Mouse (Mus musculus) intestine, embryonic 14.5 days (tissue): ENCODE results near the gene Sult4a1. TPM values are rescaled to one million over a fixed set of nuclear protein-coding genes. Genes with fewer than 3 reads are reported as not detected.
"Not testable (repeated sequence)": the region's sequence is repeated elsewhere in the genome, so short reads cannot be mapped to it uniquely, and the experiment has no call there.

ENCODE experiments used
- ATAC-seq: fragments of 200-750 bp; cut with Nextera tagmentation; replicated peaks from 2 replicates; pipeline ENCODE4 v1.8.0; 2017; ENCODE audit warnings: low read depth, moderate number of reproducible peaks, moderate TSS enrichment, moderate library complexity; ENCODE audit not compliant: low FRiP score, low TSS enrichment
- DNase-seq: peaks from one replicate; pipeline ENCODE4 v3.0.0-alpha.2; 2018; ENCODE audit warnings: low spot score
- H3K27ac ChIP-seq: fragments of 300-500 bp; sonication (generic); 2 replicates; pipeline ENCODE4 v1.5.1; 2014; ENCODE audit warnings: low read depth, mild to moderate bottlenecking, control low read depth
- H3K27me3 ChIP-seq: fragments of 300-500 bp; sonication (generic); replicated peaks from 2 replicates; pipeline ENCODE4 v1.6.1; 2014; ENCODE audit warnings: low read length, control low read depth; ENCODE audit not compliant: control insufficient read depth, insufficient read depth
- H3K36me3 ChIP-seq: fragments of 300-500 bp; sonication (generic); 2 replicates; pipeline ENCODE4 v1.6.1; 2014; ENCODE audit warnings: low read length, control low read depth; ENCODE audit not compliant: control insufficient read depth, insufficient read depth
- H3K4me1 ChIP-seq: fragments of 300-500 bp; sonication (generic); replicated peaks from 2 replicates; pipeline ENCODE4 v1.6.1; 2014; ENCODE audit warnings: low read length, control low read depth, mixed read lengths; ENCODE audit not compliant: control insufficient read depth, insufficient read depth
- H3K4me2 ChIP-seq: fragments of 300-500 bp; sonication (generic); 2 replicates; pipeline ENCODE4 v1.6.1; 2014; ENCODE audit warnings: low read length
- H3K4me3 ChIP-seq: fragments of 300-500 bp; sonication (generic); 2 replicates; pipeline ENCODE4 v1.5.1; 2014; ENCODE audit warnings: low read depth, low read length, control low read depth, mixed read lengths
- H3K9ac ChIP-seq: fragments of 300-500 bp; sonication (generic); 2 replicates; pipeline ENCODE4 v1.6.1; 2014; ENCODE audit warnings: mild to moderate bottlenecking, low read length
- H3K9me3 ChIP-seq: fragments of 300-500 bp; sonication (generic); 2 replicates; pipeline ENCODE4 v1.6.1; 2016; ENCODE audit warnings: low read length, control low read depth; ENCODE audit not compliant: control insufficient read depth
- WGBS: fragments of 180-500 bp; shearing (Covaris S2); extraction: QIAGEN DNeasy Blood & Tissue Kit; methylation state at CpG from one replicate; pipeline ENCODE4 v1.1.7; 2014; 5-methylcytosine and 5-hydroxymethylcytosine counted together
- polyA plus RNA-seq: library from polyadenylated mRNA; unstranded; fragments of >200 nt; fragmentation: Nextera tagmentation; extraction: Ambion mirVana; gene quantifications from 2 replicates; pipeline ENCODE4 v1.2.1, GENCODE M21; 2014

Sult4a1 gene
- polyA plus RNA-seq, 1 experiment from 2014 or later: 4.5 TPM

DNA sequence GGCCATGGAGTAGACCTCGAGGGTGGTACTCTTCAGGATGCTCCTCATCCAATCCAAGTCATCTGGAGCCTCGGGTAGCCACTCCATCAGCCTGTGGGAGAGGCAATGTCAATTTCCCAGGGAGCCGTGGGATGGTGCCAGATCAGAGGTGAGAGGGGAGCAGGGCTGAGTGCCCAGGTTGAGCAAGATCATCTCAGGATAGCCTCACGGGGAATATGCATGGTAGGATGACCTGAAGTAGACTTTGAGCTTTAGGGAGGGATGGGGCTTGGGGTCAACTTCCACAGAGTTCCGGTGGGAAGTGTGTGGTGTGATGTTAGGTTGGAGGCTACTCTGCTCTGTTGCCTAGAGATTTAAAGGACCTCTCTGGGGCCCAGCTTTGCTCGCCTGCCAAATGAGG lies 8.3 kb upstream of the Sult4a1 start:
- Histone ChIP-seq H3K27ac (no peak overlapping the region), H3K4me3 (no peak overlapping the region), H3K36me3 (no peaks in the 10 kb centered on the region), H3K4me1 (no peaks in the 10 kb centered on the region), H3K4me2 (no peak overlapping the region), H3K9me3 (no peaks in the 10 kb centered on the region), H3K27me3 (no peaks in the 10 kb centered on the region), H3K9ac (no peak overlapping the region)
- WGBS: 70% methylated on average over 6 of the region's 6 CpGs
- ATAC-seq: no peak
- DNase-seq: no peak

DNA sequence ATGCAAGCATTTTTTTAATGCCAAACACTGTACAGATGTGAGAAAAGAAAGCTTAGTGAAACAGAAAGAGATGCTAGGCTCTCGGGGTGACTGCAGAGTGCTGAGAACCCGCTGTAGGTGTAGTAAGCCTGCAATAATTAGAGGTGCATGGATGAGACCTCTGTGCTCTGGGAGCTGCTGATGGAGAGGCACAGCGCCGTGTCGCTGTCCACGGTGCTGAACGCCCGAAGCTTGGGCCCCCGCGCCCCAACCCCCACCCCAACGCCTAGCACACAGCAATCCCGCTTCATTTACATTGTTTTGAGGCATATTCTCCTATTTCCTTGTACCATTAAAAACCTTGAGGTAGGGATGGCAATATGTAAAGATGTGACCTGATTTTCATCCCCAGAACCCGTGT lies 3.3 kb upstream of the Sult4a1 start:
- 5% methylated on average over 13 of the region's 13 CpGs for WGBS
- Histone ChIP-seq H3K4me1 (no peaks in the 10 kb centered on the region), H3K27me3 (peaks cover 31% of the 10 kb centered on the region), H3K9ac (no peak overlapping the region), H3K27ac (no peak overlapping the region), H3K4me2 (no peak overlapping the region), H3K9me3 (no peaks in the 10 kb centered on the region), H3K36me3 (no peaks in the 10 kb centered on the region), H3K4me3 (no peak overlapping the region)
- DNase-seq (peak; percentile 78), ATAC-seq (no peak)

DNA sequence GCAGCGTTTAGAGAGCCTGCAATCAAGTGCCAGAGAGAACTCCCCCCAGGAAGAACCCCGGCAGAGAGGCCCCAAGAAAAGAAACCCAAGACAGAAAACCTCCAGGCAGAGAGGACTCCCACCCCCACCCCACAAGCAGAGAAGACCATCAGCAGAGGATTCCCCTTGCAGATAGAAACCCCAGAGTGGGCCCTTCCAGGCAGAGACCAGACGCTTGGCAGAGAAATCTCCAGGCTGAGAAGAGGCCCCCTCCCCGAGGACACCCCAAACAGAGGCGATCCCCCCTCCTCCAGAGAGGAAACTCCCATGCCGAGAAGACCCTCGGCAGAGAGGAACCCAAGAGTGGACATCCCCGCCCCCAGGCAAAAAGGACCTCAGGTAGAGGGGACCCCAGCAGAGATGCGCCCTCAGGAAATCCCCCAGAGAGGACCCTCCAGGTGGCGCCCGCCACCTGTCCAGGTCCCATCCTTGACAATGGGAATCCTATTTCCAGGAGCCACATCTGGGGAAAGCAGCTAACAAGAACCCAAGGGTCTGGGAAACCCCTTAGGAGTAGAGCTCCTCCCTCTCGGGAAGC lies 458 bp upstream of the Sult4a1 start:
- peak overlapping the region; percentile 42 for H3K4me3 ChIP-seq
- no peaks in the 10 kb centered on the region for H3K36me3 ChIP-seq
- H3K27me3 ChIP-seq: peaks cover 31% of the 10 kb centered on the region
- peak overlapping the region; percentile 95 for H3K4me2 ChIP-seq
- H3K9me3 ChIP-seq: no peaks in the 10 kb centered on the region
- no peaks in the 10 kb centered on the region for H3K4me1 ChIP-seq
- DNase-seq: peak; percentile 53
- 8% methylated on average over 12 of the region's 12 CpGs for WGBS
- H3K27ac ChIP-seq: no peak overlapping the region
- no peak overlapping the region for H3K9ac ChIP-seq
- no peak for ATAC-seq

DNA sequence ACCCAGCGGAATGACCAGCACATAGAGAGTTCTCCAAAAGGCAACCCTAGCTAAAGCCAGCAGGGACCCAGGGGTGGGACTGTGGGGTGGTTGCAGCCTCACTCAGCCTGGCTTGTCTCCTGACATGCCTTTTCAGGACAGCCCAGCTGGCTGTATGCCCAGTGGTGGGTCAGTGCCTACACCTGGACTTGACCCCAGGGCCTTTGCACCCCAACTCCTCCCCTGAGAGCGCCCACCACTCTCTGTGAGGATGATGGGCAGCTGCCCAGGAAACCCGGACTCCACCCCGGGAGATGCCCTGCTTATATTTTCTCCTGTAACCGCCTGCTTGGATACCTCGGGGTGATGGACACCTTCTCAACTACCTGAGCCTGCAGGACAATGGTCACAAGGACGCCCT lies 928 bp downstream of the Sult4a1 start:
- Histone ChIP-seq H3K9ac (no peak overlapping the region), H3K4me1 (no peaks in the 10 kb centered on the region), H3K36me3 (no peaks in the 10 kb centered on the region), H3K27ac (no peak overlapping the region), H3K4me3 (no peak overlapping the region), H3K9me3 (no peaks in the 10 kb centered on the region), H3K4me2 (no peak overlapping the region), H3K27me3 (peaks cover 31% of the 10 kb centered on the region)
- 81% methylated on average over 7 of the region's 7 CpGs for WGBS
- no peak for DNase-seq
- no peak for ATAC-seq

DNA sequence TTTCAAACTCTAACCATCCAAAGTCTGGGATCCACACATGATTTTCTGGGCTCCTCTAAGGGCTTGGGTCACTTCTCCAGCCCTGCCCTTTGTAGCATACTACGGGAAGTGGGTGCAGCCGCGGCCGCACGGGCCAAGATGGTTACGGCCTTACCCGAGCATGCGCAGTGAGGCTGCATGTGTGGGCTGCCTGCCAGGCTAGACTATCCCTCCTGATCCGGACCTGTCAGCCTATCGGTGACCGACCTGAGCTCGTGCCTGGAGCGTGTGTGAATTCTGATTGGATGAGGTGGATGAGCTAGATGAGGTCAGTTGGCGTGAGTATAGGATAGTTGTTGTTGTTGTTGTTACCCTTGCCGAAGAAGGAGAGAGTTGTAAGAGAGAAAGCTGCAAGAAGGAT lies 8.0 kb downstream of the Sult4a1 start:
- H3K36me3 ChIP-seq, DNase-seq, H3K4me2 ChIP-seq, H3K4me1 ChIP-seq, H3K27me3 ChIP-seq, H3K9ac ChIP-seq, H3K27ac ChIP-seq, H3K4me3 ChIP-seq, ATAC-seq, H3K9me3 ChIP-seq: not testable (repeated sequence)
- 84% methylated on average over 15 of the region's 15 CpGs for WGBS

DNA sequence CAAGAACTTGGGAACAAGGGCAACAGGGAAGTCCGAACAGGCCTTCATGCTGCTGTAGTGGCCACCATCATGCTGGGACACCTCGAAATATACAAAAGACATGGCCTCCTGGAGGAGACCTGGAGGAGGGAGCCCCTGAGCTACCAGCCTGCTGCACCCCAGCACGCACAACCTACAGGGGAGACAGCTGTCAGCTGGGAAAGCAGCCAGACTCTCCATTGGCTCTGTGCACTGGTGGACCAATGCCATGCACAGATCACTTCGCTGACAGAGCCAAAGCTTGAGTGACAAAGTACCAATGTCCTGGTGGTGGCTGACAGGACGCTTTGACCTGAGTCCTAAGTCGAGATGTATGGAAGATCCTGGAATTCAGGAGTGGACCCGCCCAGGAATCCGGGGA lies 9.5 kb downstream of the Sult4a1 start:
- Histone ChIP-seq H3K27ac (no peak overlapping the region), H3K27me3 (no peaks in the 10 kb centered on the region), H3K36me3 (no peaks in the 10 kb centered on the region), H3K4me3 (no peak overlapping the region), H3K9ac (no peak overlapping the region), H3K9me3 (no peaks in the 10 kb centered on the region), H3K4me2 (no peak overlapping the region), H3K4me1 (no peaks in the 10 kb centered on the region)
- DNase-seq (no peak), ATAC-seq (no peak)
- 89% methylated on average over 8 of the region's 8 CpGs for WGBS

DNA sequence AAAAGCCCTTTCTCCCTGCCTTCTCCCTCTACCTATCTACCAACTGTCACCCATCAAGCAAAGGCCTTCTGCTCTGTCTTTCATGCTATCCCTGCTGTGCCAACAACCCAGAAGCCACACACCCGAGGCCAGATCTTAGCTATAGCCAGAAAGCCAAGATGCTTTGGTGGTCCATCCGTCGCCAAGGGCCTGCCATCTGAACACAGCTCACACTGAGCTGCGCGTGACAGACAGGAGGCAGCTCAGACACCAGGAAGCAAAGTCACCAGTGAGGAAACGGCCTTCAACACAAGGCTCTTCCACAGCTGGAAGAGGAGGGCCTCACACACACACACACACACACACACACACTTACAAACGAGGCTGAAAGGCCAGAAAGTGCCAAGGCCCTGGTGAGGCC lies 10.6 kb downstream of the Sult4a1 start:
- no peak overlapping the region for H3K4me3 ChIP-seq
- ATAC-seq (no peak), DNase-seq (no peak)
- no peak overlapping the region for H3K4me2 ChIP-seq
- H3K27me3 ChIP-seq: no peaks in the 10 kb centered on the region
- H3K27ac ChIP-seq: no peak overlapping the region
- H3K36me3 ChIP-seq: no peaks in the 10 kb centered on the region
- H3K9ac ChIP-seq: no peak overlapping the region
- WGBS: 66% methylated on average over 7 of the region's 7 CpGs
- no peaks in the 10 kb centered on the region for H3K4me1 ChIP-seq
- H3K9me3 ChIP-seq: no peaks in the 10 kb centered on the region

DNA sequence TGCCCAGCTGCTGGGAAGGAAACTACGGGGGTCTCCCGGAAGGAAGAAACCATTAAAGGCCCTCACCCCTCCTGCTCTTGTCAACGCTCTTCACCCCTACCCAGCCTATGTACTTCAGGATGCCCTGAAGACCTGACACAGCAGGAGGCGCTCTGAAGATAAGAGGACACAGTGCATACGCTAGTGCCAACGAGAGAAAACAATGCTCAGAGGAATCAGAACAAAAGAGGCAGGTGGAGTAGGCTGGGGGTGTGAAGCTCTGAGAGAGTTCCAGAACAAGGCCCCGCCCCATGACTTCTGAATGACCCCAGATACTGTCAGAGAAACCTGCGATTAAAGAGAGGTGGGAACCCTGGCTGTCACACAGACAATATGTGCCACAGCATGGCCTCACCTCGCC lies 18.8 kb downstream of the Sult4a1 start:
- DNase-seq (no peak), ATAC-seq (no peak)
- no peaks in the 10 kb centered on the region for H3K9me3 ChIP-seq
- H3K4me3 ChIP-seq: no peak overlapping the region
- H3K27me3 ChIP-seq: no peaks in the 10 kb centered on the region
- H3K36me3 ChIP-seq: no peaks in the 10 kb centered on the region
- no peaks in the 10 kb centered on the region for H3K4me1 ChIP-seq
- no peak overlapping the region for H3K27ac ChIP-seq
- no peak overlapping the region for H3K4me2 ChIP-seq
- H3K9ac ChIP-seq: no peak overlapping the region
- WGBS: 49% methylated on average over 9 of the region's 9 CpGs

DNA sequence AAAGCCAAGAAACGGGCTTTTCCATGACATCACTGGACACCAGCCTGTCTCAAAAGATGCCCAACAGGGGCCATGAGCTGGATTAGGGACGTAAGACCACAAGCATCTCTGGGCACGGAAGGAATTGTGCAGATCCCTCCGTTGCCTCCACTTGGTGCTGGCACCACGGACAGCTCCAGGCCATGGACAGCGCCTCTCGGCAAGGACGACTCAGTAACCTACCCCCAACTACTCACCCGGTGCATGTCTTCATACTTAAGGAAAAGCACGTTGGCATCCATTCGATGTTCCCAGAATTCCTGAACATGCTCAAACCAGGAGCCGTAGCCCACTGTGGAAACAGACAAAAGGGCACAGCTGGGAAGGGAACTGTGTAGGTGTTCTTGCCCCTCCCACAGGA lies 19.2 kb downstream of the Sult4a1 start:
- no peak overlapping the region for H3K4me3 ChIP-seq
- WGBS: 25% methylated on average over 12 of the region's 12 CpGs
- H3K9ac ChIP-seq: no peak overlapping the region
- H3K27ac ChIP-seq: no peak overlapping the region
- H3K36me3 ChIP-seq: no peaks in the 10 kb centered on the region
- ATAC-seq (no peak), DNase-seq (peak; percentile 73)
- no peaks in the 10 kb centered on the region for H3K4me1 ChIP-seq
- H3K9me3 ChIP-seq: no peaks in the 10 kb centered on the region
- no peaks in the 10 kb centered on the region for H3K27me3 ChIP-seq
- no peak overlapping the region for H3K4me2 ChIP-seq
